Mouse (Mus musculus): ENCODE results near the gene Tppp2.

DNA sequence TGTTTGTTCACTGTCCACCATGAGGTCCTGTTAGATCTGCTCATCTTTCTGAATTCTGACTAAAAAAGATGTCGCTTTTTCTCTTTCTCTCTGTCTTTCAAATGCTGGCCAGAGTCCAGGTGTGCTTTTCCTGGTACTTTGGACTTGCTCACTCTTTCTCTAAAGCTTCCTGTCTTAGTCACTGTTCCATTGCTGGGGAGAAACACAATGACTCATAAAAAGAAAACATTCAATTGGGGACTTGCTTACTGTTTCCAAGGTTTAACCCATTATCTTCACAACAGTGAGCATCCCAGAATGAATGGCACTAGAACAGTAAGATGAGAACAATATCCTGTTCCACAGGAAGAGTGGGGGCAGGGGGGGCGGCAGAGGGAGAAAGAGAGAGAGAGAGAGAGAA, 42.1 kb downstream of the Tppp2 start:
- TF ChIP-seq CHD2 (IDR thresholded peaks at IDR 0.05; ENCODE audit: low read depth, low read length) (no peak), HCFC1 (IDR thresholded peaks at IDR 0.05; ENCODE audit: borderline replicate concordance, insufficient read depth, low read length) (no peak), ZNF384 (IDR thresholded peaks at IDR 0.05; ENCODE audit: low read depth, low read length) (no peak)

Data from ES-E14 (cell line).